Mouse (Mus musculus) E14TG2a.4 (cell line): ENCODE measurements around the gene Olfr819.

Source experiments
- CTCF ChIP-seq: conservative IDR thresholded peaks from 2 replicates; pipeline ENCODE4 v1.5.1; 2014; ENCODE audit warnings: low read length
- POU5F1 ChIP-seq: IDR thresholded peaks from 2 replicates; pipeline ENCODE4 v1.6.1; 2014; ENCODE audit warnings: low read length, borderline replicate concordance

GRCm38 (mm10) chr10:130012321-130012720 is 45.3 kb upstream of the Olfr819 start, which contains the start of gene Olfr820:
- TF ChIP-seq CTCF: no peak
- TF ChIP-seq POU5F1: no peak
